Mouse (Mus musculus): ENCODE data around the gene Slc25a34.
A peak's percentile ranks its signal among the peaks of the same experiment; 100 is the strongest.

Gene Slc25a34

DNA sequence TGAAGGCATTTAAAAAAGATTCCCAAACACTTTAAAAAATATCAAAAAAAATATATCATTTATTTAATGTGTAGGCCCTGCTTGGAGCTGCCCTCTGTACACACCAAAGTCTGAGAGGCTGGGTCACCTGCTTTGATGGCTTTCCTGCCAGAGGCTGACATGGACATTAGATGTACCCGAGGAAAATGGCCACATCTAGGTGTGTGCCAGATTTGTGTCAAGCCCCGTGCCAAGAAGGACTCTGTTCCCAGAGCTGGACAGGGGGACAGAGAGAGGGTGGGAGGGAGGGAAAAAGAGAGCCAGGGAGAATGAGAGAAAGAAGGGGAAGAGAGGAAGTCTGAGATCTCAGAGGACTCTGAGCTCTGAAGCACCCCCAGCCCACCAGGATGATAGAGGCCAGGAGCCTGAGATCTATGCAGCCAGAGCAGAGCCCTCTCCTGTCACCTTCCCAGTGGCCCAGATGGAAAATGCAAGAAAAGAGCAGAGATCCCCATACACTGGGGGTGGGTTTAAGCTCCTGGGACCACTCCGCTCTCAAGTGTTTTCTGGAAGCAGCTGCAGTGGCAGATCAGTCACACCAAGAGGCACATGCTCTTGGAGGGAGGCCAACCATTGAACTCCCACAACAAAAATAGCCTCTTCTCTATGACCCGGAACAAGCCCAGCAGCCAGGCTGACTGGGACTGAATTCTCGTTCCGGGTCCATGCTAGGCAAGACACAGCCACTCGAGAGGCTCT lies 19.7 kb upstream of the Slc25a34 start:
- DNase-seq: peak; percentile 84 to 88

DNA sequence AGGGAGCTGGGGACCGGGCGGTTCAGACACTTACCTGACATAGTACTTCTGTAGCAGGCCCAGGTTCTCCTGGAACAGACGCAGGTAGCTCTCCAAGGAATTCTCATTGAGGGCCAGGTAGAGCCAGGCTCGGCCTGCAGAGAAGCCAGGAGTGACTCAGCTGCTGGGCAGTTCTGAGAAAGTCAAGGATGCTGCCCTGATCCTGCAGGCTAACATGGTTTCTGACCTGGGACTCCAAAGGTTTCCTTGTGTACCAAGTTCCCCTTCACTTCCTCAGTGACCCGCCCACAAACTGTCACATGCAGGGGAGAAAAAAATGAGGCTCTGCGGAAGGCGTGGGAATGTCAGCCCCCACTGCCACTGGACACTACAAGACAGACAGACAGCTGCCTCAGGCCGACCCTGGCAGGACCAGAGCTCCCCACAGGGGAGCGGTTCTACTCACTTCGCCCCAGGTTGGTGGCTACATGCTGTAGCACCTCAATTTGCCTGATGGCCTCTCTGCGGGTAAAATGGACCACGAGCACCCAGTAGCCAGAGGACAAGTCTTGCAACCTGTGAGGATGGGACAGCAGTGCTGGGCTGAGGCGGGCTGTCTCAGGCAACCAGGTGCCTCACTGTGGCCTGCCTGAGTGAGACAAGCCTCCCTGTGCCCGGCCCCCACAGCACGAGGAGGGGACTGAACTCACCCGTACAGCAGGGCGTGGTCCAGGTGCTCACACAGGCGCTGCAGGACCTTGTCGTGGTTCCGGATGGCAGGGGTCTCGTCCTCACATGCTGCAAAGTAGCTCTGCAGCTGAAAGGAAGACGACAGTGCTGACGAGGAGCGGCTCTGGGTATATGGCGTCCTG lies 18.6 kb upstream of the Slc25a34 start:
- DNase-seq: peak; percentile 68 to 71

- DNase-seq: peak; percentile 84 to 91
Observed at GRCm38 (mm10) chr4:141641353-141641771, 17.7 kb upstream of the Slc25a34 start.

- DNase-seq: no peak
Observed at GRCm38 (mm10) chr4:141639474-141639873, 15.9 kb upstream of the Slc25a34 start.

- peak; percentile 81 to 87 for DNase-seq
Observed at GRCm38 (mm10) chr4:141636693-141637092, 13.1 kb upstream of the Slc25a34 start.

DNA sequence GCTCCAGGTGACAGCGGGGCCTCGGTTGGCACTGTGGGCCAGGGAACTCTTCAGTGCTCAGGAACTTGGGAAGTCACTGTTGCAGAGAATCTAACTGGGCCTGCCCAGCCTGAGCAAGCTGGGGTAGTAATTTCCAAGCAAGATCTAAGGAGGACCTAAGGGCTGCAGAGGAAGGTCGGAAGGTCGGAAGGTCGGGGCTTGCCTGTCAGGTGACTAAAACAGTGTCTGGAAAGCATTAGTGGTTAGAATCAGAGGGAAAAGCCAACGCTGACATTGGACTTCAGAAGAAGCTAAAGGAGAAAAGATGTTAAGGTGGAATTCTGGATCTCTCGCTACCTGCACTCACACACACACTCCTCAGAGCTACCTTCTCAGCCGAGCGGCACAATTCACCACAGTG lies 12.4 kb upstream of the Slc25a34 start:
- no peak for DNase-seq

DNA sequence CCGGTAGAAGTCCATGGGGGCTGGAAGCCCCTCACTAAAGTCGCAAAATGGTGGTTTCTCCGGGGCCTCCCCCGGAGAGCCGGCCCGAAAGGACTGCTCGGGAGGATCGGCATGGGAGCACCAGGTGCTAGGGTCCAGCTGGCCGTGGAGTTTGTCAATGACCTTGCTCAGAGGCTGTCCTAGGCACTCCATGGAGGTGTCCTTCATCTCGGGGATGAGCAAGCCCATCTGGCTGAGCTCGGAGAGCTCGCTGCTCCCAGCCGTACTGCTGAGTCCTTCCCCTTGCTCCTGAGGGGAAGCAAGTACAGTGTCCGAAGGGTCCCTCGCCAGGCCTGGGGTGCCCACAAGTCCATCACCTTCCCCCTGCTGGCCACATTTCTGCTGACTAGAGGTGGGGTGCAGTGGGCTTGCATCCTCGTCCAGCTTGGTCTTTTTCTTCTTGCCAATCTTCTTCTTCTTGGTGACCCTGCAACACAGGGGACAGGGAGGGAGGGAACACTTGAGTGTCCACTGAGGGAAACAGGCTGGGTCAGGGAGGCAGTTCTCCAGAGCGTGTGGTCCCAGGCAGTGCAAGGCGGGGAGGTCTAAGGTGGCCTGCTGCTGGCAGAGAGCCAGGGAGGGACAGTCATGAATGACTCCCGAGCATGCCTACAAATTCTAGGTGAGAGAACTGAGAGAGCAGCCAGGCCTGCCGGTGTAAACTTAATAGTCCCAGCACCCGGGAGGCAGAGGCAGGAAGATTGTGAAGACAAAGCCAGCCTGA lies 8.7 kb upstream of the Slc25a34 start:
- DNase-seq: no peak

- no peak for DNase-seq
Observed at GRCm38 (mm10) chr4:141631250-141631649, 7.6 kb upstream of the Slc25a34 start.

DNA sequence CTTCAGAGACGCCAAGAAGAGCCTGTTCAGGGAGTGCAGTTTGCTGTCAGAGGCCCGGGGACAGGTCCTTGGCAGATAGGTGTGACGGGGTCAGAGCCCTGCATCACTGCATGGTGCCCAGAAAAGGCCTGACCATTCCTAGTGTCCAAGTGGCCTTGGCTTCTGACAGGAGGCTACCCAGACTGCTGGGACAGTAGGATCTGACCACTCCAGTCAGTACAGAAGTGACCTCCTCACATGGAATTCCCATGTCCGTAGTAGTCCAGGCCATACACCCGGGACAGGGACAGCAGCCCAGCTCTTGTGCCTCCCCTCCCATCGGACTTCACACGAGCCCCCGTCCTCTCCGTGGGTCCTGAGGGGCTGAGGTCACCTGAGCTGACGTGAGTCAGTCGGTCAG lies 6.4 kb upstream of the Slc25a34 start:
- DNase-seq: no peak

DNA sequence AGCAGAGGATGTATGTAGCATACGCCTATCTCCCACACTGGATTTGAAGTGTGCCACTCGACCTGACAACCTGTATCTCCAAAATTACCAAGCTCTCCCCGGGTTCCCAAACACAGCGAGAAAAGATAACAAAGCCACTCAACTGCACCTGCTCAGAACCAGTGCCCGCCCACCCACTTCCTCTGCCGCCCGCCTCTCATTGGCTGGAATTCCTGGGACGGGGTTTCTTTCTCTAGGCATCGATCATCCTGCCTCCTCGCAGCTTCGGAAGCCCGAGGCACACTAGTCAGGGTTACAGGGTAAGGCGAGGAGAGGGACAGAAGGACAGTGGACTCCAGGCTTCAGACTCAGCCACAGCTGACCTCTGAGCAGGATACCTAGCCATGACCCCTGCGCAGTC lies 5.0 kb upstream of the Slc25a34 start:
- no peak for DNase-seq

DNA sequence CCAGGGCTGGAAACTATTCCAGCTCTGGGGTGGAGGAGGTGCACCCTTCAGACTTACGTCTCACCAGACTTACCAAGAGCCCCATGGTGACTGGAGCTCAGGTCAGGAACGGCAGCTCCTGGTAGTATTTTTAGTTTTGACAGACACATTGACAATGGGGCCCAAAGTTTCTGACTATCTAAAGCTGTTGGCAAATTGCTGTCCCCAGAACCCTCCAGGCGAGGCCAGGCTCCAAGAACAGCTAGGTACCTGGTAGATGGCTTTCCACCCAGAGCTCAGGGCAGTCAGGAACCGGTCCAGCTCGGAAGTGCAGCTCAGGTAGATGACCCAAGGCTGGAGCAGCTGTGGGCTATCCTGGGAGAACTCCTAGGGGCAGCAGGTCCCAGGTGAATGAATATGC lies 3.9 kb upstream of the Slc25a34 start:
- no peak for DNase-seq

DNA sequence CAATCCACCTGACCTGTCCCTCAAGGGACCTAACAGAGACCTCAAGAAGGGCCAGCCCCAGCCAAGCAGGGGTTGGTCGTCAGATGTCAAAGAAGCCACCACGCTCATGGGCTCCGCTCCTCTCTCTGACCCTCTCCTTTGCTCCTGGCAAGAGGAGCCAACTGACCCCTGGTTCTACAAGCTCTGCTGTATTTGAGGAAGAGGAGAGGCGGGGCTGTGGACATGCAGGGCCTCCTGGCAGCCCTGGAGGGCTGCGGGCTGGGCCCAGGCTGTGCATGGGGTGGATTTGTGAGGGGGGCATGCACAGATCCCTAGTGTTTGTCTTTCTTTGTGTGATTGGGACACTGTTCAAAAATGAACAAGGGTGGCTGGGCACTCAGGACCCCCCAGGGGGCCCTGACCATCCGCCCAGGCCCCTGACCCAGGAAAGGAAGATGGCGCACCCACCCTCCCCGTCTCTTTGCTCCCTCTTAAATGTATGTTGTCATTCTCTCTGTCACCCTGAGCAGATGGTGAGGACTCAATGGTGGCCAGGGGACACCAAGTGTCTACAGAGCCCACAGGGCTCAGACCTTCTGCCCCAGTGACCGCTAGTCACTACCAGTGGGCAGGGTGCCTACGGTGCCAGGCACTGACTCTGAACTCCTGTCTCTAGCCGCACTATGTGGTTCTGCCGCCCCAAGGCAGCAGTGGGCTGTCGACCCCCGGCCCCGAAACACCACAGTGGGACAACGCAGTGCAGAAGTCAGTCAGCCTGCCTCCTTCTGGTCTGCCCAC lies 2.3 kb upstream of the Slc25a34 start:
- no peak for DNase-seq

DNA sequence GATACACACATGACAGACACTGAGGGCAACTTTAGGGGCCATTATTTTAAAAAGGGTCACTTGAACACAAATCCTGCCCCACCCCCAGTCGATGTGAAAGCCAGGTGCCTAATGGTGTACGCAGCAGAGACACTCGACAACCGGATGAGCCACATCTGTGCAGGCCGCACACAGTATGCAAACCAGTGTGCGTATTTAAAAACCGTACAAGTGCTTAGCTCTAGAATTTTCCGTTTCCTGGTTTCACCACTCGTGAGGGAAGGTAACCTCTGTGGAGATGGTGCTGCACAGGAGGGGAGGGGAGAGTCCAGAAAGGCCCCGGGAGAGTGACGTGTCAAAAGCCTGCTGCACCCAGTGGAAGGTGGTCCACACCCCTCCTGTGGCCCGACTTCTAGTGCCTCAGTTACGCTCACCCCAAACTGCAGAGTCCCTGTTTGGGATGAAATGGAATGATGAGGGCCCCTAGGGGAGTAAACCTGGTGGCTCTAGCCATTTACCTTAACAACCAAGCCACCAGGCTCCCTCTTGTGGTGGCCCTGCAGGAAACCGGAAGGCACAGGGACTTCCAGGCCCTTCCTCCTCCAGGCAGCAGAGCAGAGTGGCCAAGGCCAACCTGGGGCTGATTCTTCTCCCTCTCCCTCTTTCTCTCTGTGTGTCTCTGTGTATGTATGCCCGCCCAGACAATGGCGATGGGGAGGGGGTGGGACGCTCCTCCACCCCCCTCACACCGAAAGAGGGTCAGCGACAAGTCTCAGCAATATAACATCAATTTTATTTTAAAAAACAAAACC lies 1.6 kb upstream of the Slc25a34 start:
- peak in 1 of 2 experiments; percentile 66 for DNase-seq

- DNase-seq: no peak
Observed at GRCm38 (mm10) chr4:141624134-141624533, 513 bp upstream of the Slc25a34 start.

GRCm38 (mm10) chr4:141623037-141623436 lies 584 bp downstream of the Slc25a34 start:
- DNase-seq: peak; percentile 78 to 83

DNA sequence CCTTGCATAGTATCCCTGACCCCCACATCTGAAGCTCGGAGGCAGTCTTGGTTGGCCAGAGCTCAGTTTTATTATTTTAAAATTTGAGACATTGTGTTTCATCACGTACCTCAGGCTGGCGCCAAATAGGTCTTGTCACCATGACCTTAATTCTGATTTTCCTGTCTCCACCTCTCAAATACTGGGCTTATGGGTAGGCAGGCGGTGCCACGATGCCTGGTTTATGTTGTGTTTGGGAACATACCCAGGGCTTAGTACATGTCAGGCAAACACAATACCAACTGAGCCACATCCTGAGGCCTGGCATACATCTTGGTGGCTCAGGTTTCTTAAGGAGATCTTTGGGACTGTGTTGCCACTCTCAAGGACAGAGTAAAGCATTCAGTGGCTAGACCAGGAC lies 1.0 kb downstream of the Slc25a34 start:
- no peak for DNase-seq

DNA sequence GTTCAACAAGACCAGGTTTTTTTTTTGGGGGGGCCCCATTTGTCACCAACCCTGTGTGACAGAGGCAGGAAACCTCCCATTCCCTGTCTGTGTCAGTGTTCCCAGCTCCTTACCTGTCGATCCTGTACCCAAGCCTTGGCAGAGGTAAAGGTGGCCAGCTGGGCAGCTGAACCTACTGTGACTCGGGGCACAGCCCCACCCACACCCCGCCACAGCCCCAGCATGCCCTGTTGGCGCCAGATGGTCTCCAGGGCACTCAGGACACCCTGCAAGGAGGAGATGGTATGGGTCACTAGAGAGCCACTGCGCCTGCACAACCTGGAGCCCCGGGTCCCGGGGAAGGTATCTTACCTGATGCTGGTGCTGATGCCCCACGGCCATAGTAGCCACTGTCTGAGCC lies 1.5 kb downstream of the Slc25a34 start:
- no peak for DNase-seq

DNA sequence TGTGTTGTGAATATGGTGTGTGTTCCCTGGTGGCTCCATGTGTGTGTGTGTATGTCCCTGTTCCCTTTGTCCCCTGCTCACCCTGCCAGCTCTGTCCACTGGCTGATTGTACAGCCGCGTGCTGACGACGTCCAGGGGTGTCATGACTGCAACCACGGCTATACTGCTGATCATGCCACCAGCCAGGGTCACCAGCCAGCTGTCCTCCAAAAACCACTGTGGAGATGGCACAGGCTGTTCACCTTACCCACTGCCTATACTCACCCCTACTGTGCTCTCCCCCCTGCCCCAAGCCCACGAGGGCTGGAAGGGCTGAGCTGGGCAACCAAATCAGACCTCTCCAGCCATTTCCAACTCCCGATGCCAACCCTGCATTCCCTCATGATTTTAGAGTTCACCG lies 2.3 kb downstream of the Slc25a34 start:
- DNase-seq: no peak

- no peak for DNase-seq
Observed at GRCm38 (mm10) chr4:141619299-141619883, 4.2 kb downstream of the Slc25a34 start.

DNA sequence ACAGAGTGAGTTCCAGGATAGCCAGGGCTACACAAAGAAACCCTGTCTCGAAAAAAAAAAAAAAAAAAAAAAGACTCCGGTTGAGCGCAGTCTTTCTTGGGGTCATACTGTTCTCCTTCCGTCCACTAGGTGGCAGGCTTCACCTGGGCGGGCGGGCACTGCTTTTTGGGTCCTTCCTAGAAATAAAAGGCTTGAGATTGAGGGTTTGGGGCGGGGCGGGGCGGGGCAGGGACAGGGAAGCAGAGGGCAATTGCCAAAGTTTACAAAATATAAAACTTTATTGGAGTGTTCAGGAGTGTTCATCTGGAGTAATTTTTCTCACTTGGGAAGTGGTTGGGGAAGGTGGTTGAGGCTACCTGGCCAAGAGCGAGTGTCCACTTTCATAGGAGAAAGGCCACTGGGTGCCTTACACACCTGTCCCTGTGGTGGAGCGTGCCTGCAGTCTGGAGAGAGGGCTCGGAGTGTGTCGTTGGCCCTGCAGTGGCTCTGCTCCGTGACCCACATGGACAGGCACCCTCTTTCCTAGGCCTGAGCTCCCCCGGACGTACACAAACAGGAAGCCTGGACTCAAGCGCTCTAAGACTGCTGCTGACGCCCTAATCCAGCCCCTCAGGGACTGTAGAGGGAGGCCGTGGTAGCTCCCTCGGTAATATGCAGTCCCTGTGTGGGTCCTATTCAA lies 4.9 kb downstream of the Slc25a34 start, which contains the start of gene Tmem82:
Gene Tmem82, minus strand, starts transcription at position 69 of the 679 bp plus-strand sequence.
- DNase-seq: peak in 1 of 2 experiments; percentile 60

All from kidney, adult 8-10 months (tissue).